Mouse (Mus musculus) right cerebral cortex, adult 18-20 months (tissue): ENCODE measurements at regions not wholly inside any gene's neighbourhood (a gene's known extent, or its start where the extent isn't known, plus 50 kb on each side); places are given as distances from the start of the nearest gene placed in this dataset.

Experiments used
- DNase-seq: peaks from one replicate; pipeline ENCODE4 v3.0.0; 2022; ENCODE audit warnings: mixed read lengths

DNA sequence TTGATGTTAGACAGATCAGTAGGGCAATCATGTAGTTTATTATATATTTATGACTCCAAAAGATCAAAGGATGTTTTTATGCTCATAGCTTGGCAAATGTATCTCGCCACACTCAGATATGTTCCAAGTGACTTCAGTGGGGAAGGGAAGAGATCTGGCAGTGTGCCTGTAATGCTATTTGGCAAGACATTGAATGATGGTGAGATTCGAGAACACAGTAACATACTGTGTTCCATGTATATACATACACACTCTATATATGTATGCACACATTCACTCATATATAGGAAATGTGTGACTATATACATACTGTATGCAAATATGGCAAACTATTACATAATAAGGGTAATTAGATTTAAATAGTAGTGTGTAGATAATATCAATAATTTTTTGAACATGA, 577.3 kb upstream of the Arrdc4 start:
- DNase-seq: no peak

DNA sequence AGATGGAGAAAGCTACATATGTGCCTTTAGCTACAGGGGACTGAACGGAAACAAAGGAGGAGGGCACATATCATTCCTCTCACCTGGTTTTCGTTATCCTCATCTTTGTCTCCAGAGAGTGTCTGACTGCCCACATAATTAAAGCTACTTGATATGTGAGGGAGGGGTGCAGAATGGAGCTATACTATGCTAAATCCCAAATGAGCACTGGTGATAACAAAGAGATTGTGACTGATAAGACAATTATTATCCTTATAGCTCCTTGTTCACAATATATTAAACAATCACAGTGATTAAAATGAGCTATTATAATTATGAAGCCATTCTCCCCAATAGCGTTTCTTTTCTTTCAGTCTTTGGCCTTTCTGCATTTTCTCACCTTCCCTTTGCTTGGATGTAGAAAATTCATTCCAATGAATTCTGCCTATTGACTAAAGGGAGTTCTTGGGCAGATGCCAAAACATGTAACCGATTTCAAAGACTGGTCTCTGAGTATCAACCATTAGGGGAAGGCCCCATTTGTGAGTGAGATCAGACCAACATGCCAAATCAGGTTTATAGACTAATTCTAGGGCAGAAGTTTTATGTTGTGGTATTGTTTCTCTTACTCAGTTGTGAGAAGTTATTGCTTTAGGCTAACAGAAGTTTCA, 528.1 kb upstream of the Arrdc4 start:
- no peak for DNase-seq

DNA sequence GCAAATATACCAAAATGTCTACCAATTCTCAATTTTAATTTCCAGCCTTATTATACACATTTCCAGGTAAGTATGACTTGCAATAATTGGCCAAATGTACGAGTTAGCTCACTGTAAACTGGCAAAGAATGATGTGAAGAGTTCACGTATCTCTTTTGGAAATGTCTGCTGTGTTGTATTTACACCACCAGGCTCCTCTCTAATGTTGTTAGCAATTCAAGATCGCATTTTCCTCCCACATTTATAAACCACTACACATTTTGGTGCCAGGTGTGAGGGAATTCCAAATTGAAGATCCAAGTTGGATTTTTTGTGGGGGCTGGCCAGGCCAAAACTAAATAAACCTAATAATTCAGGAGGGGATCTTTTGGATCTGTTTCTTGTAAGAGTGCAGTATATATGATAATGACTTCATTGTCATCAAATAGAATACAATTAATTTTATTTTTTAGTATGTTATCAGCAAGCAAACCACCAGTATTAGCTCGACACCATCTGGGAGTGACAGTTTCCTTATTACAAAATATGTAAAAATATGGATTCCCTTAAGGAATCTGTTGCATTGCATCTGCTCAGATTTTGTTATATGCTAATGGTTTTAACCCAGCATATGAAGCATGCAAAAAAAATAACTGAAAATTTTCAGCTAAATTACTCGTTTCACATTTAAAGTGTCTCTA, 527.5 kb upstream of the Arrdc4 start:
- no peak for DNase-seq

DNA sequence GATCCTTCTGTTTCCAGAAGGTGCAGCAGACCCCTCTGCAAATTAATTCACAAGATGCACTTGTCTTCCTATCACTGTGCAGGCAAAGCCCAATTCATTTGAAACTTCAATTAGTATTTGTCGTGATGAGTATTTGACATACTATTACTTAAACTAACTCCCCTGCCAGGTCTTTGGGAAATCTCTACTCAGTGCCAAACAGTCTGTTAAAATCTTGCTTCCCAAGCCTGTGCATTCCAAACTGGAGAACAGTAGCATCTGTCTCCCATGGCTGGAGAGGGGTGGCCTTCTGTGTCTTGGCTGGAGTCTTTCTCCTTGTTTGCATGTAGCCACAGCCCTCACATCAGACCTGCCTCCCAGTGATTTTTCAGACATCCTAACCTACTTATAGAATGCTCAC, 524.6 kb upstream of the Arrdc4 start:
- no peak for DNase-seq

DNA sequence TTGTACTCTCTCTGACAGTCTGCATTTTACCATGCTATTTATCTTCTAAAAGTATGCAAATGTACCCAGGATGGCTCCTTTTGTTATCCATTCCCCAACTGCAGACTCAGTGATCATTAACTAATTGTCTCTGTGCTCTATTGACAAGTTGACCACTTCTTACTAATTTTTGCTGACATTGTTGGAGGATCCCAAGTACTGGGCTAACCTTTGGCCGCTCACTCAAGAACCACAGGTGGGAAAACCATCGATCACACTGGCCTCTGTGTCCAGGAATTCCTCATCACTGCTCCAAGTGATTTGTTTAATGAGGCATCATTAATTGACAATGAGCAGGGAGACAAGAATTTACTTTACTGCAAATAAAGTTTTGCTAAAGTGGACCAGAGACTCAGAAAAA, 495.5 kb upstream of the Arrdc4 start:
- no peak for DNase-seq

DNA sequence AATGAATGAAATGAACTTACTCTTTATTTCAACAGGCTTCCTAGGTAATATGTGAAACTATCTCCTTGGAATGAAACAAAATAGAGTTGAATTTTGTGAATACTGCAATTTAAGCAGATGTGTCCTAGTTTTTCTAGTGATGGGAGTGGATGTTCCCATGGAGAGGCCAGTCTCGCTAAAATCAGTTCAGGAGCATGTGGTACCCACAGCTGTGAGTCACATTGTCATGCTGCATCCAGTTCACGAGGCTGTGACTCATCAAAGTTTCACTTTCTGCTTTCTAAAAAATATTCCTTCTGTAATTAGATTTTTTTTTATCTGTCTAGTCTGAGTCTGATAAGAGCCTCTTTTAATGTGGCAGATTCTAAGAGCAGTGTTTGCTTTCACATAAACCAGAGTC, 484.3 kb upstream of the Arrdc4 start:
- DNase-seq: peak; percentile 88

DNA sequence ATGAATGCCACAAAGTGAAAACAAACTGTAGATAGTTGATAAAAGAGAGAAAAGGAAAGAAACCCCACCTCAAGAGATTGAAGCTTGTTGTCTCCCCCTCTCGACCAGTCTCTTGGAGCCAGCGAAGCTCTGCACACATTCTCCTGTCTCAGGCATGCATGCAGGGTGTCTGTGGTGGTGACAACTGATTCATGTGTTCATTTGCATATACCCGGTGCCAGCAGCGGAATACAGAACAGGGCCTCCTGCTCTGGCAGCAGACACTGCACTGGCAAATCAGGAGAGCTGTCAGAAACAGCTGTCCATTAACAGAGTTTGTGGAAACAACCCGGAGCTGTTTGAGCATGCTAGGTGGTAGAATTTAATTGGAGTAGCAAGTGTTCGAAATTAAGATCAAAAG, 468.8 kb upstream of the Arrdc4 start:
- peak; percentile 39 for DNase-seq
